Mouse (Mus musculus) E14TG2a.4 (cell line): ENCODE measurements at regions not wholly inside any gene's neighbourhood (a gene's known extent, or its start where the extent isn't known, plus 50 kb on each side); places are given as distances from the start of the nearest gene placed in this dataset.

Source experiments
- CTCF ChIP-seq: conservative IDR thresholded peaks from 2 replicates; pipeline ENCODE4 v1.5.1; 2014; ENCODE audit warnings: low read length
- NANOG ChIP-seq: IDR thresholded peaks from 2 replicates; pipeline ENCODE4 v1.6.1; 2014; ENCODE audit warnings: borderline replicate concordance, low read length, mixed read lengths
- POU5F1 ChIP-seq: IDR thresholded peaks from 2 replicates; pipeline ENCODE4 v1.6.1; 2014; ENCODE audit warnings: low read length, borderline replicate concordance

DNA sequence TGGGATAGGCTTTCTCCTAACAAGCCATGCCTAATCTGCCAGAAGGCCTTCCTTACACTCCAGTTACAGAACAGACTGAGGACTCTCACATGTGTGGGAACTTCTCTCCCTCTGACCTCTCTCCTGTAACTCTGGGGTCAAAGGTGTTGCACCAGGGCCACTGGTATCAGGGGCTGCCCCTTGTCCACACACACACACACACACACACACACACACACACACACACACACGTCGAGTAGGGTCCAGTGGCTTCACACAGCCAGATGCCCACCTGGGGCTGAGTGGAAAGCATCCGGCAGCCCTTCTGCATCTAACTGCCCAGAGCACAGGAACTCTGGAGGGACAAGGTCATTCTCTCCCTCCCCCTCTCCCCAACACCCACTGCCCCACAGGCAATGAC, 123.1 kb upstream of the Ddit4l start:
- TF ChIP-seq CTCF (no peak), NANOG (no peak), POU5F1 (no peak)
